Mouse (Mus musculus) stomach, postnatal 0 days (tissue): ENCODE results near the gene Ss18l2. TPM values are rescaled to one million over a fixed set of nuclear protein-coding genes. Genes with fewer than 3 reads are reported as not detected.

Source experiments
- ATAC-seq: fragments of 200-750 bp; cut with Nextera tagmentation; 2 replicates; pipeline ENCODE4 v1.8.0; 2017; ENCODE audit not compliant: low FRiP score, low TSS enrichment
- DNase-seq: peaks from one replicate; pipeline ENCODE4 v3.0.0-alpha.2; 2016; ENCODE audit warnings: low spot score
- H3K27ac ChIP-seq: fragments of 300-500 bp; sonication (generic); replicated peaks from 2 replicates; pipeline ENCODE4 v1.5.1; 2014; ENCODE audit warnings: mild to moderate bottlenecking, control low read depth
- H3K27me3 ChIP-seq: fragments of 300-500 bp; sonication (generic); 2 replicates; pipeline ENCODE4 v1.6.1; 2014; ENCODE audit warnings: low read length; ENCODE audit not compliant: control insufficient read depth, insufficient read depth
- H3K36me3 ChIP-seq: fragments of 300-500 bp; sonication (generic); 2 replicates; pipeline ENCODE4 v1.6.1; 2014; ENCODE audit warnings: low read length, mixed read lengths; ENCODE audit not compliant: control insufficient read depth, insufficient read depth
- H3K4me1 ChIP-seq: fragments of 300-500 bp; sonication (generic); replicated peaks from 2 replicates; pipeline ENCODE4 v1.6.1; 2014; ENCODE audit warnings: antibody characterized with exemption; ENCODE audit not compliant: control insufficient read depth, insufficient read depth
- H3K4me2 ChIP-seq: fragments of 300-500 bp; sonication (generic); replicated peaks from 2 replicates; pipeline ENCODE4 v1.6.1; 2014; ENCODE audit warnings: low read depth, mild to moderate bottlenecking, control low read depth, moderate library complexity
- H3K4me3 ChIP-seq: fragments of 300-500 bp; sonication (generic); 2 replicates; pipeline ENCODE4 v1.5.1; 2014; ENCODE audit warnings: low read depth, low read length, control low read depth
- H3K9ac ChIP-seq: fragments of 300-500 bp; sonication (generic); 2 replicates; pipeline ENCODE4 v1.6.1; 2014; ENCODE audit warnings: mild to moderate bottlenecking, low read length, control low read depth, mixed read lengths
- H3K9me3 ChIP-seq: fragments of 300-500 bp; sonication (generic); 2 replicates; pipeline ENCODE4 v1.6.1; 2016; ENCODE audit warnings: low read length; ENCODE audit not compliant: control insufficient read depth
- CTCF ChIP-seq: IDR thresholded peaks from 2 replicates; pipeline ENCODE4 v1.5.1; 2016; ENCODE audit warnings: antibody characterized with exemption, low read depth, mild to moderate bottlenecking, moderate library complexity
- EP300 ChIP-seq: optimal IDR thresholded peaks from 2 replicates; pipeline ENCODE3; 2016; ENCODE audit warnings: antibody characterized with exemption
- WGBS: fragments of 180-500 bp; shearing (Covaris S2); extraction: QIAGEN DNeasy Blood & Tissue Kit; methylation state at CpG from one replicate; pipeline ENCODE4 v1.1.7; 2014; 5-methylcytosine and 5-hydroxymethylcytosine counted together
- polyA plus RNA-seq: library from polyadenylated mRNA; unstranded; fragments of >200 nt; fragmentation: Nextera tagmentation; extraction: Ambion mirVana; gene quantifications from 2 replicates; pipeline ENCODE4 v1.2.1, GENCODE M21; 2015

The Ss18l2 gene
- polyA plus RNA-seq, 1 experiment from 2014 or later = 119 TPM

DNA sequence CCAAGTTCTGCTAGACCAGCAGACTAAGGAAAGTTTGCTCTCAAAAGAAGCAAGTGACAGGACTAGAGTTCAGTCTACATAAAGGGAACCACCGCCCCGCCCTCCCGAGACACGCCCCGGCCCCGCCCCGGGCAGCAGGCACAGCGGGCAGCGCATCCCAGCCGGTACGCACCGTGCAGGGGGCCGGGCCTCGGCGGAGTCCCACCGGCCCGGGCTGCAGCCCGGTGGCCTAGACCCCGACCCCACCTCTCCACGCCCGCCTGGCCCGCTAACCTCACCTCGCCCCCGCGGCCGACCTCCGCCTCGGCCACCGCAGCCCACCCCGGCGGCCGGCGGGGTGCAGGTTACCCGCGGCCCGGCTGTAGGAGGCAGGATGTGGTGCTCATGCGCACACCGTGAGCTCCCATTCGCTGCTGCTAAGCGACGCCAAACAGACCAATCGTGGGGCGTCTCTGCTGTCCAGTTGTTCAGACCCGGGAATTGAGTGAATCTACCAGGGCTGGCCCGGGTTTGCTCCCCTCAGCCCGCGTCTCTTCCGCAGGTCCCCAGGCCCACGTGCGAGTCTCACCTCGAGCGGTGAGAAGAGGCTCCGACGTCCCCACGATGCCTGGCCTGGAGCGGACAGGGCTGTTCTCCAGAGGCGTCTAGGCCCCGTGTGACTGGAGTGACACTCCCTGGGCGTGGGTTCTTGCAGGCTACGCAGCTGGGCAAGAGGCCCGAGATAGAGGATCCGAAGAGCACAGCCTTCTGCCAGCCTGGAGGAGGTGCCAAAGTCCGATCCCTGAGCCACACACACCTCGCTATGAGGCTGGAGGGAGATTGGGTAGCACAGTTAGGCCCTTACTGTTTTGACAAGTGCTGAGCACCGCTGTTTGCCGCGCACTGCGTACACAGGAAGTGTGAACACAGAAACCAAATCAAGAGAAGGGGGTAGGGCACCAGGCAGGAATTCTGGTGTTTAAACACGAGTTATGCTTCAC, 5.2 kb upstream of the Ss18l2 start, which contains the start of gene Sec22c:
TSS of gene Sec22c (minus strand) at position 845 of the 980 bp plus-strand sequence.
- 1% methylated on average over 63 of the region's 69 CpGs for WGBS
- Histone ChIP-seq H3K9ac (peak within 1 kb of the TSS; percentile 74), H3K4me1 (peaks cover 6% of the 10 kb centered on the region), H3K27ac (peak within 1 kb of the TSS; percentile 87), H3K4me2 (peak within 1 kb of the TSS; percentile 80), H3K36me3 (no peaks in the 10 kb centered on the region), H3K4me3 (peak within 1 kb of the TSS; percentile 81), H3K9me3 (no peaks in the 10 kb centered on the region), H3K27me3 (no peaks in the 10 kb centered on the region)
- ATAC-seq = peak; percentile 95
- peak; percentile 92 for DNase-seq
- peak; percentile 32; the same call in 1 of the 2 replicates for TF ChIP-seq CTCF
- no peak for TF ChIP-seq EP300

DNA sequence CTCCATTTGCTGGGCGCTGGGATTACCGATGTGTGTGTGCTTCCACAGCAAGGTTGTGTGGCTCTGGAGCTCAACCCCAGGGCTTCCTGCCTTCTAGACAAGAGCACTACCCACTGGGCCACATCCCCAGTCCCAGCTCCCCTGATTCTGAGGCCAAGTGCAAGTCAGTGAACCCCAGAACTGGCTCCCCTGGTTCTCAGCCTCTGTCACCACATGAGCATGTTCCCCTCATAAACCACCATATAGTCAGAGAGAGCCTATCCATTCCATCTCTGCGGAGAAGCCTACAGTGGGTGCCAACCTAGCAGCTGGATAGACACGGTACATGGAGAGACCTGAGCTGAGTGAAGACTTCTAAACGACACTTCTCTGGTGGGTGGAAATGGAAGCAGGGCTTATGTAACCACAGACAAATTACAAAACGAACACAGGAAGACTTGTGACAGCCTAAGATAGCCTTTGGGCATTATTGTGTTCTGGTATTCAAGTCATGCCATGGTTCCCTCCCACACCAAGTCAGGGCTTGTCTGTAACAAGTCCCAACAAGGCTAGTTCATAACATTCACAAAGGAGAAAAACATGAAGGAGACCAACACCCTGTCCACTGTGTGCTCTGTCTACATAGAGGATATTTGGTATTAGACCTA, 4.0 kb upstream of the Ss18l2 start:
- H3K27me3 ChIP-seq = no peaks in the 10 kb centered on the region
- WGBS = 77% methylated on average over 6 of the region's 6 CpGs
- no peak for TF ChIP-seq EP300
- no peak for TF ChIP-seq CTCF
- H3K4me1 ChIP-seq = peaks cover 6% of the 10 kb centered on the region
- no peak overlapping the region for H3K9ac ChIP-seq
- no peak overlapping the region for H3K4me3 ChIP-seq
- H3K27ac ChIP-seq = no peak overlapping the region
- peak; percentile 7 for DNase-seq
- no peaks in the 10 kb centered on the region for H3K9me3 ChIP-seq
- H3K4me2 ChIP-seq = no peak overlapping the region
- no peak for ATAC-seq
- H3K36me3 ChIP-seq = no peaks in the 10 kb centered on the region

DNA sequence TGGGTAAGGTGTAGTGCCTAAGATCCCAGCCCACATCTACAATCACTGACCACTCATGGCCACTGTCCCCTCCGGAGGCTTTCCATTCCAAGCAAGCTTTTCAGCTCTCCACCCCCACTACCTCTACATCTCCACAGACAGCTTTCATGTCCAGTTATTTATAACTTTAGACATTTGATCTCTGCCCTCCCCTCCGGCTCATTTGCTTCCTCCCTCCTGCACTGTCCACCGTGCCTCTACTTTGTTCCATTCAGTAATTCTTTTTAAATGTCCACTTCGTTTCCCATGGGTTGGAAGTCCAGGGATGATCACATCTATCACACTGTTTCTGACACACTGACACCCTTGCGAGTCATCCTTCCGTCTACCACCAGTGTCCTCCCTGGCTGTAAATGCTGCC, 2.3 kb upstream of the Ss18l2 start:
- no peak for TF ChIP-seq CTCF
- TF ChIP-seq EP300 = no peak
- H3K9me3 ChIP-seq = no peaks in the 10 kb centered on the region
- DNase-seq (no peak), ATAC-seq (no peak)
- WGBS = 43% methylated on average over 6 of the region's 6 CpGs
- H3K27ac ChIP-seq = no peak overlapping the region
- peaks cover 6% of the 10 kb centered on the region for H3K4me1 ChIP-seq
- H3K36me3 ChIP-seq = no peaks in the 10 kb centered on the region
- H3K9ac ChIP-seq = no peak overlapping the region
- no peak overlapping the region for H3K4me3 ChIP-seq
- H3K27me3 ChIP-seq = no peaks in the 10 kb centered on the region
- no peak overlapping the region for H3K4me2 ChIP-seq

DNA sequence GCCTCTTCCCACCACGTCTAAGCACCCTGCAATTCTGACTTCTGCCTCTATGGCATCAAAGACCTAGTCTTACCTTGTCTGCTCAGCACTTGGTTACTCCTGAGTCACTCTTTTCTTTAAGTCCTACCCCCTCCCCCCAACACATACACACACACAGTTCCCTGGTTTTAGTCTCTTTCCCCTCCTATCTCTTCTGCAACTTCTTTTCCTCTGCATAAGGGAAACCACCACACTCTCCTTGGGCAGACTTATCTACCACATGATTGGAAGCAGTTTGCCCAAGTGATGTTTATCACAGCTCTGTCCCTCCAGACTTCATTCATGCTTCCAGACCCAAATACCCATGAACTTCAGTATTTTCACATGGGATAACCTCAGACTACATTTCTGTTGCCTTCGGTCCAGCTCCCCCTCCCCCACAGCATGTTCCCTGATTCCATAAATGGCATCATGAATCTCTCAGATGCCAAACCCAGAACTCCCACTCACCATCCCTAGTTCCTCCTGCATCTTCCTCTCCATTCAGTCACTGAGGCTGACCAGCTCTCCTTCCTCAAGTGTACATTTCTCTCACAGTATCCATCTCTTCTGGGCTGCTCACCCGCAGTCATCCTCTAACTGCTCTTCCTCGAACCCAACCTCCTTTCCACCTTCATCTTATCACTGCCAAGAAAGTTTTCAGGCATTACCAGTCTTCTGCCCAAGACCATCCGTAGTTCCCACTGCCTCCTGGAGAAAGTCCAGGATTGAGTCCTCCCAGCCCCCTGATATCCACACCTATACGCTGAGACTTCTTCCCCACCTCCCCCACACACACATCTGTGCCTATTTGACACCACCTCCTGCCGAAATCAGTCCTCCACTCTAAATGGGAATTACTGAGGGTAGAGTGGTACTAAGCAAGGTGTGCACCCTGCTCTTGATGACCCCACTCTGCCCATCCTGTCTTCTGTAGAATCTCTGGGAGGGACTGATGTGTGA, 1.3 kb upstream of the Ss18l2 start:
- ATAC-seq = no peak
- WGBS = 65% methylated on average over 7 of the region's 7 CpGs
- Histone ChIP-seq H3K36me3 (no peaks in the 10 kb centered on the region), H3K9ac (no peak overlapping the region), H3K27ac (no peak overlapping the region), H3K9me3 (no peaks in the 10 kb centered on the region), H3K27me3 (no peaks in the 10 kb centered on the region), H3K4me1 (peaks cover 6% of the 10 kb centered on the region), H3K4me3 (no peak overlapping the region), H3K4me2 (no peak overlapping the region)
- peak; percentile 11 for DNase-seq
- TF ChIP-seq EP300 (no peak), CTCF (no peak)

DNA sequence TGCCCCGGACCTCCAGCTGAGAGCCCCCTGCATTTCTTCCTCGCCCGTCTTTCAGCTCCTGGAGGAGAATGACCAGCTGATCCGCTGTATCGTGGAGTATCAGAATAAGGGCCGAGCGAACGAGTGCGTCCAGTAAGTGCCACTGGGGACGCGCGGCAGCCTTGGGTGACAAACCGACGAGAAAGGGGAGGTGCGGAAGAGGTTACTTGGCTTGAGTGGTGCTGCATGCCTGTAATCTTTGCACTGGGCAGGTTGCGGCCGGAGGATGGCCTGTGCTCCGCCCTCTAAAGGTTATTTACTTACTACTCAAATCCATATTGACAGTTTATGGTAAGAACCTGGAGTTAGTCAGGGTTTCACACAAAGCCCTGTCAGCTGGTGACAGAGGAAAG, 451 bp downstream of the Ss18l2 start:
- H3K4me3 ChIP-seq = peak overlapping the region; percentile 91
- H3K9me3 ChIP-seq = no peaks in the 10 kb centered on the region
- DNase-seq (peak; percentile 72), ATAC-seq (peak; percentile 58)
- peak overlapping the region; percentile 97 for H3K27ac ChIP-seq
- WGBS = under 1% methylated on average over 18 of the region's 18 CpGs
- H3K27me3 ChIP-seq = no peaks in the 10 kb centered on the region
- H3K4me2 ChIP-seq = peak overlapping the region; percentile 79
- no peak for TF ChIP-seq EP300
- TF ChIP-seq CTCF = no peak
- H3K4me1 ChIP-seq = peaks cover 2% of the 10 kb centered on the region; the same call in 1 of the 2 replicates
- peak overlapping the region; percentile 93 for H3K9ac ChIP-seq
- no peaks in the 10 kb centered on the region for H3K36me3 ChIP-seq
